Mouse (Mus musculus) myocyte (in vitro differentiated cells): ENCODE measurements around the gene Abhd14a.

ENCODE experiments used
- CEBPB ChIP-seq: IDR thresholded peaks from 2 replicates; pipeline ENCODE4 v1.6.1; 2011; ENCODE audit warnings: mild to moderate bottlenecking, moderate library complexity; ENCODE audit not compliant: poor library complexity, insufficient read depth, severe bottlenecking
- E2F4 ChIP-seq: IDR thresholded peaks from one replicate; pipeline ENCODE4 v1.6.1; 2011; ENCODE audit warnings: mild to moderate bottlenecking, control low read depth, moderate library complexity; ENCODE audit not compliant: insufficient read depth
- MAX ChIP-seq: IDR thresholded peaks from one replicate; pipeline ENCODE4 v1.6.1; 2011; ENCODE audit warnings: low read depth, mild to moderate bottlenecking, control low read depth
- MYOD1 ChIP-seq, 3 experiments: IDR thresholded peaks; one replicate each; pipeline ENCODE4 v1.6.1; 2011; ENCODE audit warnings: control low read depth in 2 of 3, low read depth in 2 of 3, mild to moderate bottlenecking in 2 of 3, moderate library complexity in 1 of 3; ENCODE audit not compliant: insufficient read length in 2 of 3, control insufficient read depth in 1 of 3
- MYOG ChIP-seq, 3 experiments: IDR thresholded peaks; one replicate each; pipeline ENCODE4 v1.6.1; 2011; ENCODE audit warnings: control low read depth in 2 of 3, low read depth in 2 of 3, mild to moderate bottlenecking in 2 of 3; ENCODE audit not compliant: insufficient read length in 2 of 3, control insufficient read depth in 1 of 3, insufficient read depth in 1 of 3
- POLR2A ChIP-seq: IDR thresholded peaks from one replicate; pipeline ENCODE4 v1.6.1; 2011; ENCODE audit warnings: low read depth, mild to moderate bottlenecking, control low read depth, moderate library complexity; ENCODE audit not compliant: insufficient read length
- POLR2AphosphoS2 ChIP-seq: IDR thresholded peaks from one replicate; pipeline ENCODE4 v1.6.1; 2011; ENCODE audit warnings: low read depth, control low read depth; ENCODE audit not compliant: insufficient read length
- REST ChIP-seq: IDR thresholded peaks from one replicate; pipeline ENCODE4 v1.6.1; 2011; ENCODE audit warnings: mild to moderate bottlenecking, control low read depth, moderate library complexity; ENCODE audit not compliant: insufficient read depth, insufficient read length
- SRF ChIP-seq: IDR thresholded peaks from one replicate; pipeline ENCODE4 v1.6.1; 2011; ENCODE audit warnings: low read depth; ENCODE audit not compliant: control insufficient read depth, insufficient read length
- TCF12 ChIP-seq: IDR thresholded peaks from one replicate; pipeline ENCODE4 v1.6.1; 2011; ENCODE audit warnings: mild to moderate bottlenecking, control low read depth; ENCODE audit not compliant: poor library complexity, insufficient read depth, severe bottlenecking
- TCF3 ChIP-seq: IDR thresholded peaks from one replicate; pipeline ENCODE4 v1.6.1; 2011; ENCODE audit warnings: low read depth, control low read depth; ENCODE audit not compliant: insufficient read length
- USF1 ChIP-seq: IDR thresholded peaks from one replicate; pipeline ENCODE4 v1.6.1; 2011; ENCODE audit warnings: low read depth, mild to moderate bottlenecking, control low read depth, moderate library complexity

GRCm38 (mm10) chr9:106393548-106393947 is 53.9 kb downstream of the Abhd14a start:
- no peak for TF ChIP-seq CEBPB
- TF ChIP-seq POLR2A, result no peak
- no peak for TF ChIP-seq TCF12
- TF ChIP-seq E2F4, result no peak
- TF ChIP-seq MYOG (IDR thresholded peaks at IDR 0.05; ENCODE audit: control insufficient read depth in 1 of 3, insufficient read depth in 1 of 3, insufficient read length in 2 of 3, low read depth in 2 of 3), result no peak
- no peak for TF ChIP-seq REST
- TF ChIP-seq SRF, result no peak
- TF ChIP-seq MAX, result no peak
- TF ChIP-seq POLR2AphosphoS2, result no peak
- no peak for TF ChIP-seq TCF3
- TF ChIP-seq MYOD1 (IDR thresholded peaks at IDR 0.05; ENCODE audit: control insufficient read depth in 1 of 3, insufficient read length in 2 of 3, low read depth in 2 of 3), result no peak
- no peak for TF ChIP-seq USF1
